Mouse (Mus musculus) urinary bladder, adult 18-20 months (tissue): ENCODE measurements at regions not wholly inside any gene's neighbourhood (a gene's known extent, or its start where the extent isn't known, plus 50 kb on each side); places are given as distances from the start of the nearest gene placed in this dataset.
A peak's percentile ranks its signal among the peaks of the same experiment; 100 is the strongest.

Experiments
- DNase-seq, 2 experiments: peaks; one replicate each; pipeline ENCODE4 v3.0.0; 2022; ENCODE audit warnings: low spot score in 2 of 2, mixed read lengths in 2 of 2

DNA sequence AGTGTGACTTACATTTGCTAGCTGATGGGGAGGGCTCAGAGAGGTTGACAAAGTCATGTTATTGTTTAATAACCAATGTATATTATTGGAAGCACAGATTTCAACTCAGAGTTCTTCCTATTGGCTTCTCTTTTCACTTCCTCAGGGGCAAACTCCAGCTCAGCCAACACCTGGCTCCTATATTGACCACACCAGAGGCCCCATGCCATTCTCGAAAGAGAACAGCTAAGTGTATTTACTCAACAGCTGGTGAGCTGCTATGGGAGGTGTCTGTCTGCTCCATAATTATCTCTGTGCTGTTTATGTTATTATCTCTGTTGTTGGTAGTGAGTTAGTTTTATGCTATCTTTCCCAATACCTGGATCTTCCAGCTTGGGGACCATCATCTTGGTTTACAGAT, 342.4 kb downstream of the Epha4 start:
- no peak for DNase-seq

- no peak for DNase-seq
Observed at GRCm38 (mm10) chr1:77174801-77175200, 340.1 kb downstream of the Epha4 start.

DNA sequence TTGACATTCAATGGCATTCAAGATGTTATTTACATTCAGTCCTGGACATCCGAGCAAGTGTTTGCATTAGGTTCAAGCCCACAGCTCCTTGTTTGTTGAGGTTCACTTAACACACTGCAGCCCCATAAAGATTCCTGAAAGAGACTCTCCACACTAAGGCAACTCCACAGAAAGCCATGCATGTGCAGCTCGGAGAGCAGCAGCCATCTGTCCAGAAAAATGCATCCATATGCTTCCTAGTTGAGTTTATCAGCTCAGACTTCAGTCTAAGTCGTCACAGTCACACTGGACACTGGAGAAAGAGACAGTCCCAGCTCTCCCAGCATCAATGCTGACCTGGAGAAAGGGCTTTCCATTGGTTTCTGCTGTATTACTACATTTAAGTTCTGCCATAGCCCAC, 339.7 kb downstream of the Epha4 start:
- DNase-seq, result no peak

DNA sequence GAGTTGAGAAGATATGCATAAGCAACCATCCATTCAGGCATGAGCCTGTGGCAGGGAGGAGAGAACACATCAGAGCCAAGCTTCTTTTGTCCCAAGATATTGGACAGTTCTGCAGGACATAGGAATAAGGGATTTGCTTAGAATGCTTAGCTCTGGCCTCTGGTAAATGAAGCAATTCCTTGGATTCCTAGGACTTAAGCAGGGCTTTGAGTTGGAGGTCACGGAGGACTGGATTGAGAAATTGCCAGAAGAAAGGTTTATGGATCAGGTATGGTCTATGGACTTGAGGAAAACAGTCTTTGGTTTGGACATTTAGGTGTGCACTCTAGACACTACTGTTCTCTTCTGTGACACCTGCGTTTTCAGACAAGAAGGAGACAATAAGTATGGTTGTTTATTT, 338.4 kb downstream of the Epha4 start:
- DNase-seq, result no peak

- DNase-seq, result no peak
Observed at GRCm38 (mm10) chr1:77183965-77184364, 330.9 kb downstream of the Epha4 start.

DNA sequence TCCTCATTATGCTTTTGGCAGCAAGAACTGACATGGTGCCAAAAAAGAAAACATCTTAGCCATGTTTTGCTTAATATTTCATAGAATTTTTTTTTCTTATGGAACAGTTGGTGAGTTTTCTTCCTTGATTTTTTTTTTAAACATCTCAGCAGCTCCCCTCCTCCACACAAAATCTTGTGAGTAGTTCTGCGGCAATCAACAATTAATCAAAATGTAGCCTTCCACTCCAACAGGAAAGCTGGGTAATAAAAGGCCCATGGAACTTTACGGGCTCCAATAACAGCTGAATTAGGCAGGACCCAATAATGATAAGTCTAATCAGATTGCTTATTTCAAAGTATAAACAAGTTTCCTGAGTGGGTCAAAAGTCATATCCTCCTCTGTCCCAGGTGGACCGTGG, 324.7 kb downstream of the Epha4 start:
- DNase-seq, result no peak

DNA sequence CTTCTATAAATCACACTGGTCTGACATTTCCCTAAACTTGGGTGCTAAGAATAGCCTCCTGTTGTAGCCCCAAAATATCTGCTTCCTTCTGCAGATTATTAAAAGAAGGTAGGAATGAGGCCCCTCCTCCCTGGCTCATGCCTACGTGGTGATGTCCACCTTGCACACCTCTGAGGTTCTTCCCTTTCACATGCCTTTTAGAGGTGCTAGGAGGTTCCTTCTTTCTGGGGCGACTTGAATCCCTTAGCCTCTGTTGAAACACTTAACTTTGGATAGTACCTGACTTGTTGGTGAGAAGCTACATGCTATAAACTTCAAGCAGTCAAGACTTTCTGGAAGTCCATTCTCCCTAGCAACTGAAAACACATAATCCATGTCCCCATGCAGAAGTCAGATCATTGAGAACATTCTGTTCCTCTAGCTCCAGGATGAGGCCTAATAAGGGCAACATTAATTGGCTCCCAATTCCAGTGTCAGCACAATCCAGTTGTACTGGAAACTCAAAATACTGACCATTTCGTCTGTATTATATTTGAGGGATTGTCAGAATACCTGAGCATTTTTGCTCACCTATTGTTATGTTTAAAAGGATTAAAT, 313.5 kb downstream of the Epha4 start:
- DNase-seq, result no peak

DNA sequence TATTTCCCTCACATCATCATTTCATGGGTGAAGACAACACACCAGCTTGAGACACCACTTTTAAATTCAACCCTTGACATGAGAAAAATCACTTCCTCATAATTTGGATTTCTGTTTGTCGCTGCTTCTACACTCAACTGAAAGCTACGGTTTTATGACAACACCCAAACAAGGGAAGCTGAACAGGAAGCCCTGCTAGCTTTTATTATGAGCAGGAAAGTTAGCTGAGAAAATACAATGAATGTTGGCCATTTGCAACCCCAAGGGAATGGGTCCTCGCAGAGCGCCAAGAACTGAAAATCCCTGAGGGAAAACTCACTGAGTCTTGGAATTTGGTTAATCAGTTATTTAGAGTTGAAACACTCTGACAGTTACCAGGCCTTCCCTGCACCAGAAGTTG, 311.9 kb downstream of the Epha4 start:
- no peak for DNase-seq

DNA sequence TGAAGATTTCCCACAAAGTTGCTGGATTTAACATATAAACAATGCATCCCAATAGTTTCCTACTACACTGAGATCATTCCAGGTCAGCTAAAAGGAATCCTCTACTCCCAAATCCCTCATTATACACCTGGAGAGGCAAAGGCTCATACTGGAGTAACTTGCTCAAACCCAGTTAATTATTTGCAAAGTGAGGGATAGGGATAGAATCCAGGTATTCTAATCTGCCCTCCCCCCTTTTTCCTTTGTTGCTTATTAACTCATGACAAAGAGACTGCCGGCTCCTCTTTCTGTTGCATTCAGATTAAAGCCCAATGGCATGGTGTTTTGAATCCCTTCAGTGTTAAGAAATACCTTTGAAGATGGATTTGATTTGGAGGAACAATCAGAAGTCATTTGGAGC, 308.4 kb downstream of the Epha4 start:
- no peak for DNase-seq

DNA sequence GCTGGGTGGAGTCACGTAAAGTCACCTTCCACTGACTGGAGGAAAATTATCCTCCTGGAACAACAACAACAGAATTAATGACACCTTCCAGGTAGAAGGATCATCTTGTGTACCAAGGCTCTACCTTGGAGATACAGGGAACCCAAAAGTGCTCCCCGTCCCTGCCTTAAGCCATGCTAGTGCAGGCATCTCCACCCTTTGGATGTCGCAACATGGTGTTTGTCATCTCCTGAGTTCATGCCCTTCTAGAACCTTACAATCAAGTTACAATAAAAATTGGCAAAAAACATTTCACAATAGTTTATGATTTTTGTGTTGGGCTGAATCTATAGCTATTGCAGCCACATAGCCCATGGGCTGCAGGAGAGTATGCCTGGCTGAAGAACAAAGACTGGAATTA, 305.5 kb downstream of the Epha4 start:
- DNase-seq, result no peak

GRCm38 (mm10) chr1:77213462-77214098, 301.3 kb downstream of the Epha4 start:
- DNase-seq, result peak; percentile 6 to 12

DNA sequence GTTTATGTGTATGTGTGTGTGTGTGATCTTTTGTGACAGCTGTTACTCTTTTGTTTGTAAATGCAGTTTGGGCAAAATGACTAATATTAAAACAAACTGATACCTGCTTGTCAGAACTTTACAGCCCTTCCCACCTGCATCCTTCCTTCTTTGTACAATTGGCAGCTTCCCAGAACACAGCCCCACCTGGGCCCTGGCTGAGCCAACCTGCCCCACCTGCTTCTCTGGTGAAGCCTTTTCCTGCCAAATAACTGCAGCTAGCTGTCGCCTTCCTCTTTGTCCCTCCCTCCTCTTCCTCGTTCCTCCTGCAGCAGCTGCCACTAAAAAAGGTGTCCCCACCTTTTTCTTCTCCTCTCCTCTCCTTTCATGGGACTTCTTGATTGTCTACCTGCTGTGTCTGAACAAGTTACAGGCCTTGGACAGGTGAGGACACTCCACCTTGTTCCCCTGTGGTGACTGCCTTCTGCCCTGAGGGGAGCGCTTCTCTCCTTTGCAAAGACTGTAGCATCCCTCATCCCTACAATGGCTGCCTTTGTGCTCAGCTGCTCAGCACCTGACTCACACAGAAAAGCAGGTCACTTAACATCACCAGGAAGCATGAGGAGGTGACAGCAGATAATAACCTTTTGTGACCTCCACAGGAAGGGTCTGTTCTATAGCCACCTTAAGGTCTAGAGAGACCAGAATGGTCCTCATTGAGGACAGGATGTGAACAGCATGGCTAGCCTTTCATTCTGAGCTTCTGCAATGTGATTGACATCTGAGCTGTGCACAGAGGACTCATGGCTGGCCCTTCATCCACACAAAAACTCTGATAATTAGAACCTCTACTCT, 295.2 kb downstream of the Epha4 start:
- peak; percentile 28 to 59 for DNase-seq

GRCm38 (mm10) chr1:77220322-77220590, 294.6 kb downstream of the Epha4 start:
- no peak for DNase-seq

GRCm38 (mm10) chr1:77220783-77221182, 294.1 kb downstream of the Epha4 start:
- DNase-seq, result no peak

DNA sequence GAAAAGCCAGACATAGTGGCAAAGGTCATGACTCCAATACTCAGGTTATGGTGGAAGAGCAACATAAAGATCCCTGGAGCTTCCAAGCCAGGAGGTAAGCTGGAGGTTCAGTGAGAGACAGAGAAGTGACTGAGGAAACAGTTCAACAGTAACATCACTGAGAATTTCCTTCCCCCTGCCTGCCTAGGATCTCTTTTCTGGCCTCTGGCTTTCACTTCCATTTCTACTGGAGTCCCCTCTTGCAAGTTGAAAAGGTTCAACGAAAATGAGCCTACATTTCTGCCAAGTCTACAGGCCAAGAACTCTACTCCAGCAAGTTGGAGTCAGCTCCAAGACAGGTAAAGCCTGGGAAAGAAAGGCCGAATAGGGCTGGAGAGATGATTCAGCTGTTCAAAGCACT, 293.0 kb downstream of the Epha4 start:
- no peak for DNase-seq

DNA sequence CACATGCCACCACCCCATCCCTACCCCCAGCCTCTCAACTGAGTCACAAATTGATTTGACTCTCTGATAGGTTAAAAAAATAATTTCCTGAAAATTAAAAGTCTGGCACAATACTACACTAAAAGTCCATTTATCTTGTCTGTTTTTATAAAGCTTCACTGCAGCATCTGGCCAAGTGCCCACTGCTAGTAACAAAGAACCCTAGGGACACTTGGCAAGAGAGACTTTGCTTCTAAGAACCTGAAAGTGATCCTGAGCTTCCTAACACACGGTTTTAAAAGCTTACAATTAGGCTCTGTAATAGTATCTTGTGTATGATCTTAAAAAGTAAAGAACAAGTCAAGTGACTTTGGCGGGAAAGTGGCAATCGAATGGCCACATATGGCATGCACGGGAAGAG, 288.3 kb downstream of the Epha4 start:
- no peak for DNase-seq

DNA sequence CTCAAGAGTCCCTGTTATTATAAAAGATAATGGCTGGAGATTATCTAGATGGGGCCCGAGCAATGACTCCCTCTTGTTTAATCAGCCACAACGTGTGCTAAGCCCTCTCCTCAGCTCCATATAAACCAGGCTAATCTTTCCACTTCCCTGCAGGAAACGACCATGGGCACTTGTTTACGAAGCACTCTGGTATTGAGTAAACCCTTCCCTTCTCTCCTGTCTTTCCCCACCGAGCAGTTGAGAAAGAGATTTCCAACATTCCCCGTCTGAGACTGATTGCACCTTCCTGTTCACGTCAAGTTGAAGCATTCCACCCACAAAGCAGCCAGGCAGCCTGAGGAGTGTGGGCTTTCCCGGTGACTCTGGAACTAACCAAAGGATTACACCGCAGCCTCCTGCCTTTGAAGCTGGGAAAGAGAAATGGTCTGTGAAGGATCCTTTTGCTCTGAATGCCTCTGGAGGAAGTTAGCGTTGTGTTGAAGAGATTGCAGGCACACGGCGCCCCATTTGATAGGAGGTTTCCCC, 287.8 kb downstream of the Epha4 start:
- no peak for DNase-seq

DNA sequence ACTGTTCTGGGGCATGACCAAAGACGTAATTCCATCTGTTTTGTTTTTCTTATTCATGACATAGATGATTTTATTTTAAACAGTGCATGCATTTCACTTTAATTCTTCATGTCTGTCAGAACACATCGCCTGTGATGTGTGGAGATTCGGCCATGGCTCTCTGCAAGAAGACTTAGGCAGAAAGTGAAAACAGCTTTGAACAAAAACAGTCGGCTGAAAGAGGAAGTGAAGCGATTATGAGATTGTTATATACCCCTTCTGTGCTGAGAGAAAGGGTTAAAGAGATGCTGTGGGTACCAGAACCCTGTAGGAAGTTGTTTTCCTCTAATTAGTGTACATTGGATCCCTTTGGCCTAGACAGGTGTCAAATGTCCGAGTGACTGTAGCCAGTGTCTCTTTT, 287.1 kb downstream of the Epha4 start:
- no peak for DNase-seq

DNA sequence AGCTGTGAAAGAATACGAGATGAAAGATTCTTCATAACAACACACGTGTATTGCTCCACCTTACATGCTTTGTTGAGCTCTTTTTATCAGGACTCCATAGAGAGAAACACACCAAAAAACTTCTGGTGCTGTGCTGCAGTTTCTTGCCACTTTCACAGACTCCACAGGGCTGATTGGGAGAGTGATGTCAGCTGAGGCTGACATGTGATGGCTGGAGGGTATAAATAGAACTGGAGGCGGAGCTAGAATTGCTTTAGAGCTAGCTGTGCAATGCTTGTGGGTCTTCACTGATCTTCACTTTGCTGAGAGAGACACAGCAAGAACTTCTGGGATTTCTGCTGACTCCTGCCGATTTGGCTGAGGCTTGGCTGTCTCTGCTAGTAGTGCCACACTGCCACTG, 285.3 kb downstream of the Epha4 start:
- DNase-seq, result no peak

DNA sequence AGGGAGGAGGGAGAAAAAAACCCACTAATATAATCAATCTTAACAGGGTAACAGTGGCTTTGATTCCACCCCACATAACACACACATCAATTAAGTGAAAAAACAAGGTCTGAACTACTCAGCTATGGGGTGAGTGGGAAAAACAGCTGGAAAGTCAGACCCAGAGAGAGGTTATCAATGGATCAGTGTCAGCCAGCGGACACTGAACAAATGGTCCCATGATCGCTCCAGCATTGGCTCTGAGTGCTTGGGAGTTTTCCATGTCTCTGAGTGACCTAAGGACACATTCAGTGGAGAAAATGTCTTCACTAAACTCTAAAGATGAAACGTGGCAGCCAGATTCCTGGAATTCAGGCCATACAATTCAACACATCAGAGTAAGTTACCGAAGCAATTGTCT, 281.9 kb downstream of the Epha4 start:
- DNase-seq, result no peak

DNA sequence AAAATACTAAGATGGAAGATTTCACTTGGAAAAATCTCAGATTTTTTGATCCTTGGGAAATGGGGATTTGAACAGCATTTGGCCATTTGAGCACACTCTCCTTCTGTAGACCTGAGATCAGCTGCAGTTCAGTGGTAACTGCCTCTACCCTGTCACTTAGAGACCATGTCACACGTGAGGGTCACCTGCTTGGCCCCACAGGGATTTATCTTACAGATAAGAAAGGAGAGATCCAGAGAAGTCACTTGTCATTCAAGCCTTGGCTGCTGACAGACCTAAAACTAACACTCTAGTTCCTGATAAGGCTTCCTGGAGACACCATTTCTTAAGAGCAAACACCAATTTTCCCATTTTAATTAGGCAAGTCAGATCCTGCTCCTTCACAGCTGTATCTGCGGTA, 270.2 kb downstream of the Epha4 start:
- no peak for DNase-seq

DNA sequence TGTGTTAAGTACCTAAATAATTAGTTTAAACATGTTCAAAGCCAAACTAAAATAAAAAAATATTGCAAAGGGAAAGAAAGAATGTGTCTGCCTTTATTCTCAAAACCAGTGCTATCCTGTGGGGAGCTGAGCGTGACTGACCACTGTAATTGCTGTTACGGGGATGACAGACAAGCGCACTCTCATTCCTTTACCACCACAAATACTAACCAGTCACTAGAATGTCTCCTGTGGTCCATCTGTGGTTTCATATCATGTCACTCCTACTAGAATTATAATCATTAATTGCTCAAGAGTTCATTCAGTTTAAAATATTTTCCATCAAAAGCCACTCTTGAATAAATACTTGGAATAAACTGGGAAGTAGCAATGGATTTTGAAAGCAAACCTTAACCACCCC, 268.8 kb downstream of the Epha4 start:
- DNase-seq, result no peak

- DNase-seq, result no peak
Observed at GRCm38 (mm10) chr1:77254276-77254675, 260.6 kb downstream of the Epha4 start.
